Mouse (Mus musculus): ENCODE measurements at regions not wholly inside any gene's neighbourhood (a gene's known extent, or its start where the extent isn't known, plus 50 kb on each side); places are given as distances from the start of the nearest gene placed in this dataset.

DNA sequence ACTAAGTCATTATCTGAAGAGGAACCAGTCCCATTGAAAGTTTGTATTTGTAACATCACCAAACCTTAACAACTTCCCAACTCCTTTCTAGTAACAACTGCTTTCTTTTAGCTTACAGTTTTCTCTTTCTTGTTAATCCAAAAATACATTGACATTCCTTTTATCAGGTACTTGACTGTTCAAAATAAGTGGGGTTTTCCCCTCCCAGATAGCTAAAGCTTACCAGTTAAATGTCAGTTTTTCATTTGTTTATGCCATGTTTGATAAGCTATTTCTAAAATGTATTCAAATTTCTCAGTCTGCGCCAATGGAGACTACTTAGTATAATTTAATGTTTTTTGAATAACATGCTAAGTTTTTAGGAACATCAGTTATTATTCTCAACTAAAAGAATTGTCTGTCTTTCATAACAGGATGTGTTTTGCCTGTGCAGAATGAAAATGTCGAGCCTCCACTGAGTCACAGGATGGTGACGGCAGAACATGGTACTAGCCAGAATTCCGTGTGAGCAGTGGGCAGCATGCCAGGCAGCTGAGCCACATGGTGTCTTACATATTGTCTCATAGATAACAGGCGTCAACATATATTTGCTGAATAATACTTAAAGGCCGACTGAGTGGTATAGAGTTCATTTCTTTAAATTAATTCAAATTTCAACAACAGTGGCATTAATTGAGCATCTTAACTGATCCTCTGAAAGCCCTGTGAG is 82.1 kb upstream of the Atg10 start:
- TF ChIP-seq SMC3 (IDR thresholded peaks at IDR 0.05; ENCODE audit: low read depth, low read length) (no peak), POLR2AphosphoS5 (IDR thresholded peaks at IDR 0.05; ENCODE audit: borderline replicate concordance, low read depth, low read length) (no peak), ETS1 (IDR thresholded peaks at IDR 0.05; ENCODE audit: low read depth, low read length) (peak; percentile 98), MAZ (IDR thresholded peaks at IDR 0.05; ENCODE audit: low read depth, low read length) (no peak), POLR2A (IDR thresholded peaks at IDR 0.05; ENCODE audit: control insufficient read depth in 1 of 2, insufficient read depth in 1 of 2, low read depth in 1 of 2, low read length in 2 of 2, poor library complexity in 1 of 2) (no peak), MEF2A (IDR thresholded peaks at IDR 0.05; ENCODE audit: extremely low read depth, insufficient replicate concordance, low read depth, low read length, poor library complexity, severe bottlenecking) (no peak), CTCF (IDR thresholded peaks at IDR 0.05 in 2 of 3, conservative IDR thresholded peaks at IDR 0.05 in 1 of 3; ENCODE audit: control insufficient read depth in 1 of 3, insufficient read depth in 1 of 3, low read depth in 2 of 3, low read length in 3 of 3, poor library complexity in 1 of 3, severe bottlenecking in 1 of 3) (no peak), KAT2A (conservative IDR thresholded peaks at IDR 0.05; ENCODE audit: low read depth, low read length) (no peak), MAFK (IDR thresholded peaks at IDR 0.05; ENCODE audit: borderline replicate concordance, low read depth, low read length) (no peak), TCF12 (IDR thresholded peaks at IDR 0.05; ENCODE audit: low read depth, low read length) (peak; percentile 37; the same call in 1 of the 2 replicates), GATA1 (IDR thresholded peaks at IDR 0.05; ENCODE audit: low read depth, low read length) (0 out of 2 replicates have a peak, but pooled peaks have one; percentile 53), CHD1 (IDR thresholded peaks at IDR 0.05; ENCODE audit: low read depth, low read length) (no peak)

All from MEL (cell line).